Mouse (Mus musculus): ENCODE results near the gene Emc8.

Emc8 gene

DNA sequence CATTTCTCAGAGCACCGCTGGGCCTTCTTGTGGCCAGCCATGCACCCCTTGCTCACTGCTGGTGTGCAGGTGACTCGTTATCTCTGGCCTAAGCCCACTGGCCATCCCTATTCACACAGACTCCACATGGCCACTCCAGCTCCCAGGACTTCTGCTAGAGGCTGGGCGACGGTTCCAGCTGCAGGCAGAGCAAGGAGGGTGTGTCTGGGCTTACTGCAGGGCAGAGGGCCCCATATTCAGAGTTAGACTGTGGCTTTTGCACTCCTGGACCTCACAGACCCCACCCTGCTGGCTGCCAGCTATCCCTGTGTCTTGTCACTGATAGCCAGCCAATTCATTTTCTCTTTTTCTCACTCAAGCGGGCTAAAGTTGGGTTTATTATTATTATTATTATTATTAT, 15.7 kb upstream of the Emc8 start:
- DNase-seq = no peak

DNA sequence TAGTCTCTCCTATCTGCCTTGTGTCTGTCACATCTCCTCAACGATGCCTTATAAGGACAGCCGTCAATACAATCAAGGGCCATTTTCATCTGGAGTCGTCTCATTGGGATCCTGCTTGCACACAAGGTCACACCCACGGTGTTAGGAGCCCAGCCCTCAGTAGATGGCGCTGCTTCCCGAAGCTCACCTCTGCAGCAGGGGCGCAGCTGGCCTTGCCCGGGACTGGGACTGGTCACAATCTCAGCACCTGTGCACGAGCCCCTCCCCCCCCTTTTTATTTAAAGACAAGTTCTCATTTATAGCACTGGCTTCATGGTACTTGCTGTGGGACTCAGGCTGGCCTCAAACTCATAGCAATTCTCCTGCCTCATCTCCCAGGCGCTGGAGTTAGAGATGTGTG, 15.2 kb upstream of the Emc8 start:
- DNase-seq = peak; percentile 85

DNA sequence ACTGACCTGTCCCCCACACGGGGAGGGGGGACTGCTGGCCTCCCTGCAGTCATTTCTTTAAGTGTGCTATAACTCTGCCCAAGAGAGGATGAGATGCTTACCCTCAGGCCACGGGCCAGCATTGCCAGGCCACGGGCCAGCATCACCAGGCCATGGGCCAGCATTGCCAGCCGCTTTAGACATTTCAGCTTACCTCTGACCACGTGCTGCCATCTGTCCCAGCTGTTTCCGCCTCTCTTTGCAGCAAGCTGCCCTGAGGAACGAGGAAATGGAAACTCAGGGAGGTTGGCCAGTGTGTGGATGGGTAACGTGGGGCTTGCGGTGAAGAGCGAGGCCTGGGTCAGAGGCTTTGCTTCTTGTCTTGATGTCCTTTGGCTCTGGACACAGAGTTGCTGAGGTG, 12.7 kb upstream of the Emc8 start:
- DNase-seq = no peak

DNA sequence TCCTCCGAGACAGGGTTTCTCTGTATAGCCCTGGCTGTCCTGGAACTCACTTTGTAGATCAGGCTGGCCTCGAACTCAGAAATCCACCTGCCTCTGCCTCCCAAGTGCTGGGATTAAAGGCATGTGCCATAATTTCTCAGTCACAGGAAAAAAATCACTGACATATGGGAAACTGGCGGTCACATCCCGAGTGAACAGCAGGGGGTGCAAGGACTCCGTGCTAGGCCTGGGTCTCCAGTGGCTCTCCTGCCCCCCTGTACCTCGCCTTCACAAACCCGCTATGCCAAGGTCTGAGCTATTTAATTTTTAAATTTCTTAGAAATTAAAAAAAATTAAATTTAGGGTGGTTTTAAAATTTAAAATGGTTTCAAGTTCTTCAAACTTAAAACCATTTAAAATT, 12.0 kb upstream of the Emc8 start:
- DNase-seq = peak; percentile 71

DNA sequence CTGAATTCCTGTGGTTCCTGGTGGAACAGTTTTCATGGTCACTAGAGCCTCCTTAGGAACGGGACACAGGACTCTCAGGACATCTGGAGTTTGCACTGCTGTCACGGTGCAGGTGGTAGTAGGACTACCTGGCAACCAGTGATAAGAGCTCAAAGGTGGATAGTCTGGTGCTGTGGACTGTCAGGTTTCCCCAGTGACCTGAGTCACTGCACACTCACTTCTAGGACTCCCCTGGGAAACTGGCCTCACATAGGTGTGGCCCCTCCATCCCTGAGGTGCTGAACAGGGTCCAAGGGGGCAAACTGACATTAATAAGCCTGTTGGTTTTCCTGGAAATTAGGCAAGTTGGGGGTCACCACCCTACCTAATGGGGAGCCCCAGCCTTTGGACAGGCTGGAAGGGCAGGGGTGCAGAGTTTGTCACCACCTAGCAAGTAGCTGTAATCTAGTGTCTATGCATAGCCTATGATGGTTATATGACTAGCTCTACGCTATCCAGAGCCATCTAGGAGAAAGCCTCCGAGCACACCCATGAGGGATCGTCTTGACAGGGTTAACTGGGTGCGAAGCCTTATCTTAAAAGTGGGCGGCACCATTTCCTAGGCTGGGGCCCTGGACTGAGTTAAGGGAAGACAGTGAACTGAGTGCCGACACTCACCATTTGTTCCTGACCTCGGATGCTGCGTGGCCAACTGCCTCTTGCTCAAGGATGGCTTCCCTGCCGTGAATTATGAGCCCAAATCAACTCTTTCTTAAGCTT, 11.4 kb upstream of the Emc8 start:
- no peak for DNase-seq

DNA sequence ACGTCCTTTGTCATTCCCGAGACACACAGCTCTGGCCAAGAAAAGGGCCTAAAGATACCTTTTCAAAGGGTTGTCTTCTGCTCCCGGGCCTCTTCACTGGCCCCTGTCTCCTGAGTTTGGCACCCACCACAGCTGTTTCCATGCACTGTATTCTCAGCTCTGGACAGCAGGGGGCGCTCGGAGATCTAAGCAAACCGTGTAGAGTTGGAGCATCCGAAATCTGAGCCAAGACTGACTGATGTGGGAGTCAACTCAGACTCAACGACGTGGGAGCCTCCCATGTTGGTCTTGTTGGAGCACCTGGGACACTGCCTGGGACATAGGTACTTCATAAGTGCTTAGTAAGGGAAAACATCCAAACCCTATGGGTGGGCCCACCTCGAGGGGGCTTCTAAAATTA, 10.1 kb upstream of the Emc8 start:
- peak; percentile 91 for DNase-seq

DNA sequence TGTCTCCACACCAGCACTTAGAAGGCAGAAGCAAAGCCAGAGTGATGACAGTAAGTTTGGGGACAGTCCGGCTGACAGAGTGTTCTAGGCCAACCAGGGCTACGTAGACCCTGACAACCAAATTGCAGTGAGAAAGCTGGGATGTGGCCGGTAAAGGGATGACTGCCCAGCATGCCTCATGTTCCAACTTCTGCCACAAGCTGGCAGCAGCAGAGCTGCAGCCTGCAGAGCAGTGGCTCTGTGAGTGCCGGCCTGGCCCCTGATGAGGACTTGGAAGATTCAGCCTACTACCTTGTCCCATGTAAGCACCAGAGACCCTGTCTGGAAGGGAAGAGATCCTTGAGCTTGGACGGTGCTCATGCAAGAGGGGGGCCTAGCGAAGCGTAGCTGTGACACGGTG, 7.3 kb upstream of the Emc8 start:
- DNase-seq = no peak

DNA sequence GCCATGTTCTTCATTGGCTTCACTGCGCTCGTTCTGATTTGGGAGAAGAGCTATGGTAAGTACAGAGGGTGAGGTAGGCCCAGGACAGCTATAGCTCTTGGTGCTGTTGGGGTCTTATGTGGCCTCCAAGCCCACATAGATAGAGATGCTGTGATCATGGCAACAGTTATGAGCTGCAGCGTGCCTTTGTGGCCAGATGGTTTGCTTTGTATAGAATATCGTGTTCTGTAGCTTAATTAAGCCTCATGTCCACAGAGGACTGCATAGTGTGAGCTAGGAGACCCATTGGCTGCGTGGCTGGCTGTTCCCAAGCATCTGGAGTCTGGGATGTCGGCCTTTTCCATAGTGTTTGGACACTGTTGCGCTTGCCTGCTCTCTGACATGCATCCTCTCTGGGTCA, 4.9 kb upstream of the Emc8 start:
- no peak for DNase-seq

DNA sequence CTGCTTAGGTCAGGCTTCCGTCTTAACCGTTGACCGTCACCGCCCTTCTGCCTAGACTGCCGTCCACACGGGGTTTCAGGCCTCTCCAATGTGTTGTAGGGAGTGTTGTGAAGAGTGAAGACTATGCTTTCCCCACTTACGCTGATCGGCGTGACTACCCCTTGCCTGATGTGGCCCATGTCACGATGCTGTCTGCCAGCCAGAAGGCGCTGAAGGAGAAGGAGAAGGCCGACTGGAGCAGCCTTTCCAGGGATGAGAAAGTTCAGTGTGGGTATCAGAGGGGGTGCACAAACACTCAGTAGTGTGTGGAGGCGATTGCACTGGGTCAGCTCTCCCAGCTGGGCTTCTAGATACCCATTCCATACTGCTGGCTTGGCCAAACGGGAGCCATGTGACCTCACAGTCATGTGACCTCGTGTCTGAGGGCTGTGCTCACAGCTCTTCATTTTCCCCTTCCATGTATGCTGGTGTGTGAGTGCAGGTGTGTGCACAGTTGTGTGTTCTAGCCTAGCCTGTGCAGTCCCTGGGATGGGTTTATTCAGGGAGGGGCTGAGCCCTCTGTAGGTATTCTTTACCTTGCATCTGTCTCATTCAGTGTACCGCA, 4.4 kb upstream of the Emc8 start:
- no peak for DNase-seq

DNA sequence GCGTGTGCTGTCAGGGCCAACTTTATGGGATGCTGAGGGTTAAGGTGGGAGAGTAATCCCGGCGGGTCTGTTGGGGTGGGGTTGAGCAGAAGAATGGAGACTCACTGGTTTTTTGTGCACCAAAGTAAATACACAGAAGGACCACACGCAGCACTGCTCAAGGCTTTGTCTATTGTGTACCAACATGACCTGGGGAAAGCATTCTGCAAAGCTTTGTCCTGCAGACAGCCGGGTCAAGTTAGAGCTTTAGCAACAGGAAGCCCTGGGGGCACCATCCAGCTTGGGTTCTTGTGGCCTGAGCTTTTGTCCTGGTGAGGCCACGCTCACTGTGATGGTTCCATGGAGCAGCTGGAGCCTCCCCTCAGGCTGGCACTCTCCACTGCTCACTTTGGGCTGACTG, 3.4 kb upstream of the Emc8 start:
- no peak for DNase-seq

DNA sequence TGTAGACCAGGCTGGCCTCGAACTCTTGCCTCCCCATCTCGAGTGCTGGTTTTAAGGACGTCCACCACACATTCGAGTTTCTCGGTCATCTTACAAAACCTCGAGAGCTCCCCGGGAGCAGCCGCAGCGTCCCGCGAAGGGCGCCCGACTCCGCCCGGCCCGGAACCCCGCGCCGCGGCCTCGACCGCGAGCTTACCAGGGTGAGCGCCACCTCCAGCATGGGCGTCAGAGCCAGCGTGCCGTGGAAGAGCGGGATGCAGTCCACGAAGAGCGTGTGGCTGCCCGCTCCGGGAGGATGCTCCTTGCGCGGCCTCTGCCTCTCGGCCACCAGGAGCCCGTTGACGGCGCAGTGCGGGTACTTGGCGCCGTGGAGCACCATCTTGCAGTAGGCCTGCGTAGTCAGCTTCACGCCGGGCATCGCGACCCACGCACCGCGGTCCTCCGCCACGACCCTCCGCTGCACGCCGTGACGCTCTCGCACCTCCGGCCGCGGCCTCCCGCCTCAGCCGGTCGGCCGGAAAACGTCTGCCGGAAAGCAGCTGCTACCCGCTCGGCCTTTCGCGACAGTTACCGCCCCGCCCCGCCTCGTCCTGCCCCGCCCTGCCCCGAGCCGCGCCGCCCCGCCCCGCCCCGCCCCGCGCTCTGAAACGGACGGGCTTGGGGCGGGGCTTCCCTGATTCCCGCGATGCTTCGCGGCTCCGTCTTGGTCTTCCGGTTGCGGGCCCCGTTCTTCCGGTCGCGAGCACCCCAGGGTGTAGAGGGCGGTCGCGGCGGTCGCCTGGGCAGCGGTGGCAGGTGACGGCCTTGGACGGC, 606 bp downstream of the Emc8 start, which contains the start of the genes Gm27021 and Cox4i1:
Gene Gm27021 (minus strand): TSS at position 519 of the 813 bp plus-strand sequence.
Gene Cox4i1 (plus strand): TSS at position 662 of the 813 bp plus-strand sequence.
- peak; percentile 94 for DNase-seq

DNA sequence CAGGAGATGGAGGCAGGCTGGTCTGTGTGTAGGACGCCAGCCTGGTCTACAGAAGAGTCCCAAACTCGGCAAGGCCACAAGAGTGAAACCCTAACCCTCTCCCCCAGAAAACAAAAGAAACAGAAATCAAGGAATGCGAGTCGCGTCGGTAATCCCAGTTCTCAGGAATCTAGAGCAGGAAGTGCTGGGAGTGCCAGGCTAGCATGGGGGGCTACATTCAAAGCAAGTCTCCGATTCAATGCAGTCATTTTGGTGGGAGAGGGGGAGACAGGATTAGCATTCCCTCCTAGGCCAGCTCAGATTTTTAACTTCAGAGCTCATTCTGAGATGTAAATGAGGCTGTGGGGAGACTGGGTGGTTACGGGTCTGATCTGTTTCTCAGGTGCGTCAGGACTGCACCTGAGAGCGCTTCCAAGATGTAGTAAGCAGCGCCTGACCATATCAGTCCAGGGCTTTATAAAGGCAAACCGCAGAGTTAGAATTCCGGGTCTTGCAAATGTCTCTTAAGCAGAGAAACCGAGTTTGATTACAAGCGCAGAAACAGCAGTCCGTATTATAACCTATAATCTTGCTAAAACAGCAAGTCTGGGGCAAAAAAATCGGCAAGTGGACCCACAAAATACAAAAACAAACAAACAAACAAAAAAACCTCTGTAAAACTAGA, 1.4 kb downstream of the Emc8 start:
- DNase-seq = no peak

DNA sequence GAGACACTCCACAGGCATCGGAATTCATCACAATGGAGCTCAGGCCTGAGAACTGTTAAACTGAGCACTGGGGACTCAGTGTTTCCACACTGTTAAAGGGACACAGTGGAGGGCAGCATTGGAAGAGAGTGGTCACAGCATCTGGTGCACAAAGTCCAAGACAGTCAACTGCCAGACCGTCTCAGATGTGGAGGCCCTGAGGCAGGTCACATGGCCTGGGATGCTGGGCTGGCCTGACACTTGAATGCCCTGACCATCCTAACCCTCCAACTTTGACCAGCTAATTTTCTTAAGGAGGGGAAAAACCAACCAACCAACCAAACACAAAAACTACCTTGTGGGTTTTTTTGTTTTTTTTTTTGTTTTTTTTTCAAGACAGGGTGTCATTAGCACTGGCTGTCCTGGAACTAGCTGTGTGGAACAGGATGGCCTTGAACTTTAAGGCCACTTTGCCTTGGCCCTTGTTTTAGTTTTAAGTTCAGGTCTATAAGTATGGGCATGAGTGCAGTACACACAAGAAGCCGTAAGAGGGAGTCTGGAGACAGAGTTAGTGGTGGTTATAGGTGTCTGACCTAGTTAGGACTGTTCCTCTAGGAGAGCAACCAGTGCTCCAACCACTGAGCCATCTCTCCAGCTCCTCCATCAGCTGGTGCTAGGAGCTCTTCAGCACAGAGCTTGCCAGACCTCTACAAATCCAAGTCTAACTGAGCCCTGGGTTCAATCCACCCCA, 2.5 kb downstream of the Emc8 start:
- no peak for DNase-seq

DNA sequence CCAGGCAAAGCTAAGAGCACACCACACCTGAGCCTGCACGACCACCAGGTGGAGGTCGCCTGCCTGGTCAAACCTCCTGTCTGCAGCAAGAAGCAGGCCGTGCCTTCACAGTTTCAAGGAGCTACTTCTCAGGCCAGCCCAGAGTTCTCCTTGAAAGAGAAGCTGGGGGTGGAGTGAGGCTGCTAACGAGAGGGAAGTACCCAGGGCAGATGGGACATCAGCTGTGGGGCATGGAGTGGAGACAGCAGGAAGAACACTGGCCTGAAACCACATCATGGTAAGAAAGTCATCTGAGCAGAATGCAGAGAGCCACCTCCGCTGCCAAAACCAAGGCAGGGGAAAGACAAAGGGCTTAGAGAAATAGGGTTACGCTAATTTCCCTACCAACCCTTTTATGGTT, 3.8 kb downstream of the Emc8 start:
- no peak for DNase-seq

DNA sequence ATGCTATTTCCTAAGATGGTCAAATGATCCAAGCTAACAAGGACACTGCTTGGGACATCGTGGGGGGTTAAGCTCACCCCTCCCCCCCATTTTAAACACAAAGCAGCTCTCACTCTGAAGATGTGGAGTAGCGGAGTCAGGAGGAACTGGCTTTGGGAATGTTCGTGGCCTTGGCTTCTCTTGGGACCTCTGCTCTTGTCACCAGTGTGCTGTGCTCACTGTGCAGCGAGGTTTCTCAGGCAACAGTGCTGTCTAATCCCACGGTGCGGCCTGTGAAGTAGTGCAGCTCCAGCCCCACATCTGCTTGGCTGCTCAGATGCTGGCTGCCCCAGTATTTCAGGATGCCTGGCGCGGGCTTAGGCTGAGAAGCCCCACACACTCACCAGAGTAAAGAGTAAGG, 11.0 kb downstream of the Emc8 start:
- no peak for DNase-seq

DNA sequence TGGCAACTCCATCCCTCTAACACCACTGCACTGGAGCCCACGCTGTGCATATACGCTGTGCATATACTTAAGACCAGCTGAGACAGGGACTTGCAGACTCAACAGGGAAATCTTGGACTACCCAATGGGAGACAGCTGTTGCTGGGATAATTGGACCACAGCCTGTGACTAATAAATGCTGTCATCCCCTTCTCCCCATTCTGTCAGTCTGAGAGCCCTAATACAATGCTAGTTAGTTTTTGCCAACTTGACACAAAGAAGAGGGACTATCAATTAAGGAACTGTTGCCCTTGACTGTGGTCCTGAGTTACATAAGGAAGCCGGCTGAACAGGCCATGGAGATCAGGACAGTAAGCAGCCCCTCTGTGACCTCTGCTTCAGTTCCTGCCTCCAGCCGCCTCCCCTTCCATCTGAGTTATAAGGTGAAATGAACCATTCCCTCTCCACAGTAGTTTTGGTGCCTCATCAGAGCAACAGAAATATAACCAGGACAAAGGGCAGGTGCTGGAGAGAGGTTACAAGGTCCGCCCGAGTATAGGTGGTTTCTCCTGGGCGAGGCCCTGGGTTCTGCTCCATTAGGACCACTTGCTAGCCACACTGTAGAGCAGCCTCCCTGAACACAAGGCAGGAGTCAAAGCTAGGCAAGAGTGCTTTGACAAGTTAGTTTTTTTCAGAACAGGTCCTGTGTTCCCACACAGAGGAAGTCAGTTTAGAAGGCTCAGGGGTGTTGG, 11.9 kb downstream of the Emc8 start:
- no peak for DNase-seq

DNA sequence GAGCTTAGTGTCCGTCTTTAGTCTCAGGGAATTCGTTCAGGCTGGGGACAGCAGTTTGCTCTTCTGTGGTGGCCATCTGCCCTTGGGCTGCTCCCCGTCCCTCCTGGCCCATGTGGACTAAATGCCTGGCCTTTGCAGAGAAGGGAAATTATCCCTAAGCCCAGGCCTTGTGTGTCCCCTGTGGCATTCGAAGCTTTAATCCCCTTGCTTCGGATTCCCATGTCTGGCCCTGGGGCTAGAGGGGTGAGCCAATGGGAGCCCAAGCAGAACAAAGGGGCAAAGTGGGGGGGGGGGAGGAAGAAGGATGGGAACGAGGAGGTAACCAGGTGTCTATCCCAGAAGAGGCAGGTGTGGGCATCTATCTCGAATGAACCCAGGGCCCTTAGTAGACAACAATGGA, 20.8 kb downstream of the Emc8 start, which contains the start of gene 1190005I06Rik:
Gene 1190005I06Rik (minus strand): TSS at position 101 of the 400 bp plus-strand sequence.
- no peak for DNase-seq

DNA sequence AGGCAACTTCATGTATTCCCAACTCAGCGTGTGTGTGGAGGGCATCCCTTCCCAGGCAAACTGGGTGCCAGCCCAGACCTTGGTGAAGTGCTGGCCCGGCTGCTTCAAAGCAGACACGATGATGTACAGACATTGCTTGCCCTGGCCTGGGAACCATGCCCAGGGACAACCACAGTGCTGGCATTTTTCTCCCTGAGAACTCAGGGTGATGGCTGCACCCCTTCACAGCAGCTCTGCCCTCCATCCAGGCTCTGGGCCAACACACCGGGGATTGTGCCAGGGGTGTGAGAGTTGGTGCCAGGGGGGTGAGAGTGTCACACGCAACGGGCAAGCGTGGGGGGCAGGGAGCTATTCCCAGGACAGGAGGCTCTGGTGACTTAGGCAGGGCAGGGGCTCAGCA, 23.7 kb downstream of the Emc8 start:
- DNase-seq = peak; percentile 19

DNA sequence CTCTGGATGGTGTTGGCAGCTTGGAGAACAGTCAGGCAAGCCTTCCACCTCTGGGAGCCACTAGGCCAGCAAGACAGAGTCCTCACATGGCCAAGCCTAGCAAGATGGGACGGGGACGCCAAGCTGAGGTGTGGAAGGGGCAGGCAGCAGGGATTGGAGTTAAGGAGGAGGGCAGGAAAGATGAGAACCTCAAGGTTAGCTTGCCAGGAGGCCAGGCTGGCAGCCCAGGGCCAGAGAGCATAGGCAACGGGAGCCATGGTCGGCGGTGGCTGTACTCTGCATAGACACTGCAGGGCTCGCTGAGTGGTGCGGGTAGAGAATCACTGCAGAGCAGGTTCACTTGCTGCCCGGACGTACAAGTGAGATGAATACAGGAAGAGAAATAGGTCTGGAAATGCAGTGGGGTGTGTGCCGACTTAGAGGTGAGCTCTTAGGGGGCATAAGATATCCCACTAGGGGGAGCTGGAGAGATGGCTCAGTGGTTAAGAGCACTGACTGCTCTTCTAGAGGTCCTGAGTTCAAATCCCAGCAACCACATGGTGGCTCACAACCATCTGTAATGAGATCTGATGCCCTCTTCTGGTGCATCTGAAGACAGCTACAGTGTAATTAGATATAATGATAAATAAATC, 26.2 kb downstream of the Emc8 start:
- no peak for DNase-seq

DNA sequence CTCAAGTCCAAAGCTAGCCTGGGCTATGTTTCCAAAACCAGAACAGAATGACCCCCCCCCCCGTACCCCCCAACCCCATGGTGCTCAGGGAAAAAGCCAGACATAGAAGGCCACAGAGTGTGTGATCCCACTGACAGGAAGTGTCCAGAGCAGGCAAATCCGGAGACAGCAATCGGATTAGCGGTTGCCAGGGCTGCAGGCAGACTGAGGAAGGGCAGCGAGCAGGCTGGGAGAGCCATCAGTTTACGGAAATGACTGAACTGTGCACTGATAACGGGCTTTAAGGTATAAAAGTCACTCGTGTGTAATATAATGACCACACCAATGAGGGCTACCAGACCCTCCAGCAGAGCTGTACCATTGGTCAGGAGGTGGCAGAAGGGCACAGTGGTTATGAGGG, 27.1 kb downstream of the Emc8 start:
- no peak for DNase-seq

DNA sequence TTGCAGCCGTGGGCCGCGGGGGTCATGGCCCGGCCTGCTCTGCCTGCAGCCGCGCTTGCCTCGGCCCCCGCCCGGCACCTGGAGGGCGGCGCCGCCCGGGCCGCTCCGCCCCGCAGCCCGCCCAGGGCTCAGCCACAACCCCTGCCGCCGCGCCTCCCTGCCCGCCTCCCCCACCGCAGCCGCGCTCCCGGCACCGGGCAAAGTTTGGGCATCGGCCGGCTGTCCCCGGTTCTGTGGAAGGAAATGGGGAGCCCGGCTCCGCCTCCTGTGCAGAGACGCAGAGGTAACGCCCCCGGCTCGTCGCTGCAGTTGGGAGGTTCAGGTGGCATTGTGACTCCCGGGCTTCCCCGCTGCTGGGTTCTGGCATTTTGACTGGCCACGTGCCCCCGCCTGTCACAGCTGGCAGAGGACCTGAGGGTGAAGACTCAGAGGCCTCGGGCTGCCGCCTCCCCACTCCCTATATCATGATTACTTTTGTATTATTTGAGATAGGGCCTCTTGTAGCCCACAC, 34.0 kb downstream of the Emc8 start:
- peak; percentile 56 for DNase-seq

Data from lung, postnatal 14 days (tissue).